8 mouse cellular contexts compared by ENCODE assay signal in the genomic region with DNA sequence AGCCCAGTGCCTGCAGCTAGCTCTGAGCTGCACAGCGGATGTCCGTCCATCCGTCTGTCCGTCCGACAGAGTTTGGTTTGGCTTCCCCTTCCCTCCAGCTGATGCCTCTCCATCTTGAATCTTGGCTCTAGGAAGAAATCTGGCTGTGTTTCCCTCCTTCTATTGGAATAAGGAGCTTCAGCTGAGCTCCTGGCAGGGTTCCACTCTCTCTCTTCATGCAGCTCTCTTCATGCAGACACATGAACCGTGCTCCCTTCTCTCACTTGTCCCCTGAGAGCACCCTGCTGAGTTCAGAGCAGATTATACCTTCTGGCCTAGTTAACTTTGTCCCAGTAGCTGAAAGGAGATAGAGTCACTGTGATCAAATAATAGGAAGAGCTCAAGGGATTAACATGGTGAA.
A peak's percentile ranks its signal among the peaks of the same experiment; 100 is the strongest.
DNase-seq lines count a peak whose midpoint lies in the region; ATAC-seq lines count a peak whose summit lies in the region.

No protein-coding gene starts in this region.

- H3K4me1 ChIP-seq in stomach, embryonic 15.5 days: peaks cover 29% of the 10 kb centered on the region

- no peaks in the 10 kb centered on the region for H3K27me3 ChIP-seq in stomach, embryonic 15.5 days (replicated peaks)

- H3K4me2 ChIP-seq in stomach, embryonic 15.5 days: no peak overlapping the region

- no peak overlapping the region for H3K9ac ChIP-seq in stomach, embryonic 15.5 days

- H3K4me3 ChIP-seq in stomach, embryonic 15.5 days (replicated peaks): no peak overlapping the region

- 66% methylated on average over 6 of the region's 6 CpGs for WGBS in stomach, embryonic 15.5 days

- no peak for ATAC-seq in stomach, embryonic 15.5 days (ENCODE audit: insufficient read depth, low FRiP score, low read depth)
- no peak for ATAC-seq in erythroid progenitor cell, adult 5-6 weeks (replicated peaks; ENCODE audit: low FRiP score, poor library complexity, severe bottlenecking)

- H3K27ac ChIP-seq in stomach, embryonic 15.5 days: peak overlapping the region; percentile 38; the same call in 1 of the 2 replicates

- DNase-seq in layer of hippocampus, postnatal 10 days (ENCODE audit: low spot score in 2 of 2): peak; percentile 50 to 61
- no peak for DNase-seq in layer of hippocampus, adult 9-11 months
- DNase-seq in cerebellum, postnatal 14 days: peak; percentile 39 to 53
- peak; percentile 43 for DNase-seq in gastrocnemius, postnatal 10 days
- DNase-seq in kidney, postnatal 25 days: peak; percentile 56 to 62
- no peak for DNase-seq in adrenal gland, adult 8-10 months

- H3K36me3 ChIP-seq in stomach, embryonic 15.5 days: no peaks in the 10 kb centered on the region

- no peaks in the 10 kb centered on the region for H3K9me3 ChIP-seq in stomach, embryonic 15.5 days

Comparison
In these comparisons a context has a peak if more than half of its experiments do, and no peak if none do; other contexts are left out.
1. DNase-seq: peak in layer of hippocampus, postnatal 10 days (2 of 2), cerebellum, postnatal 14 days (2 of 2), gastrocnemius, postnatal 10 days (single experiment) and kidney, postnatal 25 days (2 of 2); none in layer of hippocampus, adult 9-11 months (single experiment) and adrenal gland, adult 8-10 months (single experiment).